Mouse (Mus musculus): ENCODE data around the gene Ears2.

DNA sequence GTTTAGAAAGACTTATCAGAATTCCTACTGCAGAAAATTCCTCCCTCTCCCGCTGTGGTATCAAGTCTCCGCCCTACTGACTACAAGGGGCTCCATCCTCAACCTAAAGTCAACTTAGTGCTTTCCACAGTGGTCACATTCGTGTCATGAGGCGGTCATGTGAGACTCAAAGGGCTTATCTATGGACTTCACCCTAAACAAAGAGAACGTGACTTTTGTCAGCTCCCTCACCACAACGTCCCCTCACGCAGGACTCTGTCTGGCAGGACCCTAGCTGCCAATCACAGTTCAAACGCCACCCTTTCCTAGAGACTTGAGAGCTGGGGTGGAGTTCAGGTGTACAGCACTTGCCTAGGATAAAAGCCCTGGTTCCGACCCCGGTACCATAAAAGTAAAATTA is 54.1 kb downstream of the Ears2 start:
- TF ChIP-seq CTCF (IDR thresholded peaks at IDR 0.05; ENCODE audit: borderline replicate concordance, extremely low read depth, insufficient read depth, insufficient read length) (no peak), POLR2A (IDR thresholded peaks at IDR 0.05; ENCODE audit: borderline replicate concordance, extremely low read depth, insufficient read depth, insufficient read length, poor library complexity, severe bottlenecking) (no peak)

Data from brain, embryonic 14.5 days (tissue).